Mouse (Mus musculus): ENCODE results near the gene Iqgap2.

DNA sequence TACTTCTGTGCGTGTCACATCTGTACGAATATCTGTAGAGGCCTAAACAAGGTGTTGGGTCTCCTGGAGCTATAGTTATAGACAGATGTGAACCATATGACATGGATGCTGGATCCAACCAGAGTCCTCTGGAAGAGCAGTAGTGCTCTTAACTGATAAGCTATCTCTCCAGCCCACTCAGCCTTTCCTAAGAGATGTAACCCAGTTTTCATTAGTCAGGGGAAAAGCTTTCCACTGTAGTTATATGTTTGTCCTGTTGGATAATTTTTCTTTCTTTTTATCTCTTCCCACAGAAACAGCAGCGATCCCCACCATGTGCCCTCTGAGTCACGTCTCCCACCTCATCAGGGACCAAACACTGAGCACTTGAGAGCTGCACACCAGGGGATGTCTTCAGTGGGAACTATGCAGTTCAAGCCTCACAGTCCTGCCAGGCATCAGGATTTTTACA is 212.2 kb downstream of the Iqgap2 start:
- TF ChIP-seq GATA1 (IDR thresholded peaks at IDR 0.05; ENCODE audit: borderline replicate concordance, low read length) (no peak), FLI1 (IDR thresholded peaks at IDR 0.05; ENCODE audit: low read length) (no peak)

All from megakaryocyte, embryonic 14.5 days (primary cell).